Mouse (Mus musculus): Measurements from ENCODE around the gene Tspan10.
"Not testable (repeated sequence)": the region's sequence is repeated elsewhere in the genome, so short reads cannot be mapped to it uniquely, and the experiment has no call there.

Tspan10 gene

GRCm38 (mm10) chr11:120442344-120442743 lies at the start of gene Tspan10:
Gene Tspan10 (plus strand): TSS chr11:120442644.
- DNase-seq (ENCODE audit: low spot score): no peak

- DNase-seq (ENCODE audit: low spot score): no peak
Measured at GRCm38 (mm10) chr11:120395661-120396060, 46.8 kb upstream of the Tspan10 start.

GRCm38 (mm10) chr11:120397602-120398001 lies 44.8 kb upstream of the Tspan10 start:
- DNase-seq (ENCODE audit: low spot score): no peak

GRCm38 (mm10) chr11:120399319-120399718 lies 43.1 kb upstream of the Tspan10 start:
- DNase-seq (ENCODE audit: low spot score): no peak

- no peak for DNase-seq (ENCODE audit: low spot score)
Measured at GRCm38 (mm10) chr11:120404814-120405213, 37.6 kb upstream of the Tspan10 start.

GRCm38 (mm10) chr11:120405867-120406266 lies 36.6 kb upstream of the Tspan10 start:
- DNase-seq (ENCODE audit: low spot score): no peak

- no peak for DNase-seq (ENCODE audit: low spot score)
Measured at GRCm38 (mm10) chr11:120406445-120406844, 36.0 kb upstream of the Tspan10 start.

- not testable (repeated sequence) for DNase-seq (ENCODE audit: low spot score)
Measured at GRCm38 (mm10) chr11:120413621-120414020, 28.8 kb upstream of the Tspan10 start.

- no peak for DNase-seq (ENCODE audit: low spot score)
Measured at GRCm38 (mm10) chr11:120417852-120418251, 24.6 kb upstream of the Tspan10 start.

GRCm38 (mm10) chr11:120418592-120418991 lies 23.9 kb upstream of the Tspan10 start:
- DNase-seq (ENCODE audit: low spot score): no peak

GRCm38 (mm10) chr11:120422651-120423568 lies 19.5 kb upstream of the Tspan10 start:
- no peak for DNase-seq (ENCODE audit: low spot score)

GRCm38 (mm10) chr11:120423569-120424295 lies 18.7 kb upstream of the Tspan10 start:
- DNase-seq (ENCODE audit: low spot score): peak; percentile 83

- DNase-seq (ENCODE audit: low spot score): no peak
Measured at GRCm38 (mm10) chr11:120426727-120427126, 15.7 kb upstream of the Tspan10 start.

GRCm38 (mm10) chr11:120437152-120437856 lies 5.1 kb upstream of the Tspan10 start, which contains the start of gene Nploc4:
Gene Nploc4 (minus strand): TSS chr11:120437708.
- peak; percentile 95 for DNase-seq (ENCODE audit: low spot score)

- no peak for DNase-seq (ENCODE audit: low spot score)
Measured at GRCm38 (mm10) chr11:120437857-120438385, 4.5 kb upstream of the Tspan10 start.

GRCm38 (mm10) chr11:120442765-120443280 lies 379 bp downstream of the Tspan10 start:
- DNase-seq (ENCODE audit: low spot score): no peak

GRCm38 (mm10) chr11:120444106-120444505 lies 1.7 kb downstream of the Tspan10 start:
- DNase-seq (ENCODE audit: low spot score): no peak

GRCm38 (mm10) chr11:120445475-120445874 lies 3.0 kb downstream of the Tspan10 start:
- DNase-seq (ENCODE audit: low spot score): no peak

GRCm38 (mm10) chr11:120447179-120447578 lies 4.7 kb downstream of the Tspan10 start:
- DNase-seq (ENCODE audit: low spot score): no peak

GRCm38 (mm10) chr11:120452246-120452645 lies 9.8 kb downstream of the Tspan10 start:
- peak; percentile 5 for DNase-seq (ENCODE audit: low spot score)

- no peak for DNase-seq (ENCODE audit: low spot score)
Measured at GRCm38 (mm10) chr11:120453306-120453705, 10.9 kb downstream of the Tspan10 start, which contains the start of gene Pde6g. Gene Pde6g (minus strand): TSS chr11:120453500.

- no peak for DNase-seq (ENCODE audit: low spot score)
Measured at GRCm38 (mm10) chr11:120454965-120455364, 12.5 kb downstream of the Tspan10 start.

Measured in retina, embryonic 14.5 days (tissue).